Mouse (Mus musculus) NIH3T3 (cell line): ENCODE measurements at regions not wholly inside any gene's neighbourhood (a gene's known extent, or its start where the extent isn't known, plus 50 kb on each side); places are given as distances from the start of the nearest gene placed in this dataset.

Experiments
- DNase-seq: peaks from one replicate; pipeline ENCODE4 v3.0.0-alpha.2; 2012; ENCODE audit warnings: low read depth

DNA sequence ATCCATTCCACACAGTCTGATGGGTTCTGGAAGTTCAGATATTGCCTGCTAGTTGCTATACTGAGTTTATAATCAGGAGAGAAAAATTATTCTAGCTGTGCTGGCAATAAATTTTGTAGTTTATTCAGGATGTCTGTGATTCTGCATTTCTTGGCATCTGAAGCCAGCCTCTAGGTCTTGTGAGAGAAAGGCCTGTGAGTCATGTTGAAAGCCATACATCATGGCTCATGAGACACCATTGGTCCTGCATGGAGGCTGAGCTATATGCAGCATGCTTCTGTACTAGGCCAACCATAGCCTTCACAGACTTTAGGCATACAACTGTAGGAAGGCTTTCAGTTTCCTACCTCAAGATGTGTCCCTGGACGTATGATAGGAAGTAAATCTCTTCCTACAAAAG lies 1334.7 kb downstream of the Fam181b start:
- DNase-seq: peak; percentile 85

DNA sequence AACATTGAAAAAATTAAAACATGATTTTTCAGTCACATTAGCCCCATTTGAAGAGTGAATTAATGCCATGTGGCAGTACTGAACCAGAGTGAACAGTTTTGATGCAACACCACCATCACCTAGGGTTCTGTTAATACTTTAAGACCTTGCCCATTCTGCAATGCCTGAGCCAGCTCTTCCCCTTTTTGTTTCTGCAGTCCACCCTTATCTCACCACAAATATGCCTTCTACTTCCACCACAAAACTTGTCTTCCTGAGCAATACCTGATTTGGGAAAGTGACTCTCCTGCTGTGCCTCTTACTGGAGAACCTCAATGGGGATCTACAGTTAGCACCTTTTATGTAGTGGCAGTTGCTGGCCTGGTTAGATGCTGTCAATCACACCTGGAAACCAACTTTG lies 1335.7 kb downstream of the Fam181b start:
- no peak for DNase-seq

DNA sequence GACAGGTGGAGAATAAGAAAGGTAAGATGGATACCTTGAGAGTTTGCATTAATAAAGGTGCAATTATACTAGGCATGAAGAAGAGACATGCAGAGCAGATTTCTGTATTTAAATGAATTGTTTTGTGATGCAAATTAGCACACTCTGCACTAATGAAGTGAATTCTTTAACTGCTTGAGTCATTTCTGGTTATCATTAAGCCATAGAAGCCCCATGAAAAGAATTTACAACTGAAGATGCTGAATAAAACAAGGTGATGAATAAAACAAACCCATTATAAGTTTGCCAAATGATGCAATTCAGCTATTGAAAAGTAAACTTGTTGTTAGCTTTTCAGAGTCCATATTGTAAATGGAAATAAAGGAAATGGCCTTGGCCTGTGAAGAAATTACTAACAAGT lies 1351.8 kb downstream of the Fam181b start:
- DNase-seq: no peak
